Mouse (Mus musculus) midbrain, embryonic 14.5 days (tissue): Measurements from ENCODE around the gene Uckl1. TPM values are rescaled to one million over a fixed set of nuclear protein-coding genes. Genes with fewer than 3 reads are reported as not detected.

ENCODE experiments used
- ATAC-seq: fragments of 200-750 bp; cut with Nextera tagmentation; 2 replicates; pipeline ENCODE4 v1.8.0; 2017; ENCODE audit warnings: moderate number of reproducible peaks, moderate library complexity; ENCODE audit not compliant: low FRiP score, low TSS enrichment
- DNase-seq: peaks from one replicate; pipeline ENCODE4 v3.0.0-alpha.2; 2015
- H3K27ac ChIP-seq: fragments of 300-500 bp; sonication (generic); replicated peaks from 2 replicates; pipeline ENCODE4 v1.5.1; 2014; ENCODE audit warnings: mild to moderate bottlenecking, low read depth, low read length, moderate library complexity
- H3K27me3 ChIP-seq: fragments of 300-500 bp; sonication (generic); 2 replicates; pipeline ENCODE4 v1.6.1; 2014; ENCODE audit warnings: low read length, control low read depth, mixed read lengths; ENCODE audit not compliant: control insufficient read depth, insufficient read depth
- H3K36me3 ChIP-seq: fragments of 300-500 bp; sonication (generic); 2 replicates; pipeline ENCODE4 v1.6.1; 2014; ENCODE audit warnings: low read length, control low read depth; ENCODE audit not compliant: control insufficient read depth, insufficient read depth
- H3K4me1 ChIP-seq: fragments of 300-500 bp; sonication (generic); 2 replicates; pipeline ENCODE4 v1.6.1; 2014; ENCODE audit warnings: mild to moderate bottlenecking, antibody characterized with exemption, low read length, control low read depth; ENCODE audit not compliant: control insufficient read depth, insufficient read depth
- H3K4me2 ChIP-seq: fragments of 300-500 bp; sonication (generic); 2 replicates; pipeline ENCODE4 v1.6.1; 2014; ENCODE audit warnings: mild to moderate bottlenecking, low read length, moderate library complexity
- H3K4me3 ChIP-seq: fragments of 300-500 bp; sonication (generic); replicated peaks from 2 replicates; pipeline ENCODE4 v1.5.1; 2014; ENCODE audit warnings: low read depth, low read length
- H3K9ac ChIP-seq: fragments of 300-500 bp; sonication (generic); replicated peaks from 2 replicates; pipeline ENCODE4 v1.6.1; 2014; ENCODE audit warnings: mild to moderate bottlenecking, low read length, moderate library complexity
- H3K9me3 ChIP-seq: fragments of 300-500 bp; sonication (generic); 2 replicates; pipeline ENCODE4 v1.6.1; 2016; ENCODE audit warnings: low read length, control low read depth, mixed read lengths; ENCODE audit not compliant: control insufficient read depth
- WGBS: fragments of 180-500 bp; shearing (Covaris S2); extraction: QIAGEN DNeasy Blood & Tissue Kit; methylation state at CpG from one replicate; pipeline ENCODE4 v1.1.7; 2014; 5-methylcytosine and 5-hydroxymethylcytosine counted together
- polyA plus RNA-seq: library from polyadenylated mRNA; unstranded; fragments of >200 nt; fragmentation: Nextera tagmentation; extraction: Ambion mirVana; gene quantifications from 2 replicates; pipeline ENCODE4 v1.2.1, GENCODE M21; 2014

Gene Uckl1
- polyA plus RNA-seq, 1 experiment from 2014 or later: 61.0 TPM

GRCm38 (mm10) chr2:181592231-181593041 is 7.7 kb upstream of the Uckl1 start, which contains the start of gene Zfp512b:
Gene Zfp512b, minus strand, starts transcription at chr2:181592803.
- DNase-seq: peak; percentile 92
- Histone ChIP-seq H3K4me2 (peak within 1 kb of the TSS; percentile 74), H3K27me3 (no peaks in the 10 kb centered on the region), H3K27ac (peak within 1 kb of the TSS; percentile 89), H3K9me3 (no peaks in the 10 kb centered on the region), H3K9ac (peak within 1 kb of the TSS; percentile 91), H3K4me3 (peak within 1 kb of the TSS; percentile 93), H3K36me3 (peaks cover 48% of the 10 kb centered on the region), H3K4me1 (peaks cover 19% of the 10 kb centered on the region)
- WGBS: under 1% methylated on average over 95 of the region's 97 CpGs
- peak; percentile 86 for ATAC-seq

GRCm38 (mm10) chr2:181591528-181592085 is 6.9 kb upstream of the Uckl1 start, which contains the start of gene Prpf6:
Gene Prpf6, plus strand, starts transcription at chr2:181591868.
- Histone ChIP-seq H3K4me1 (peaks cover 15% of the 10 kb centered on the region), H3K27ac (peak within 1 kb of the TSS; percentile 89), H3K9me3 (no peaks in the 10 kb centered on the region), H3K36me3 (peaks cover 53% of the 10 kb centered on the region), H3K27me3 (no peaks in the 10 kb centered on the region), H3K4me2 (peak within 1 kb of the TSS; percentile 74), H3K9ac (peak within 1 kb of the TSS; percentile 91), H3K4me3 (peak within 1 kb of the TSS; percentile 93)
- DNase-seq: peak; percentile 25
- no peak for ATAC-seq
- WGBS: 15% methylated on average over 5 of the region's 5 CpGs

GRCm38 (mm10) chr2:181590471-181590870 is 5.8 kb upstream of the Uckl1 start:
- H3K4me2 ChIP-seq: peak overlapping the region; percentile 74
- no peak for DNase-seq
- WGBS: 96% methylated on average over 5 of the region's 5 CpGs
- H3K4me3 ChIP-seq: no peak overlapping the region
- ATAC-seq: no peak
- H3K9me3 ChIP-seq: no peaks in the 10 kb centered on the region
- H3K9ac ChIP-seq: no peak overlapping the region
- peaks cover 53% of the 10 kb centered on the region for H3K36me3 ChIP-seq
- no peak overlapping the region for H3K27ac ChIP-seq
- H3K27me3 ChIP-seq: no peaks in the 10 kb centered on the region
- H3K4me1 ChIP-seq: peaks cover 15% of the 10 kb centered on the region

- H3K9ac ChIP-seq: no peak overlapping the region
- H3K4me1 ChIP-seq: peaks cover 15% of the 10 kb centered on the region
- H3K27ac ChIP-seq: no peak overlapping the region
- no peaks in the 10 kb centered on the region for H3K9me3 ChIP-seq
- DNase-seq (no peak), ATAC-seq (no peak)
- H3K4me2 ChIP-seq: no peak overlapping the region
- H3K4me3 ChIP-seq: no peak overlapping the region
- H3K27me3 ChIP-seq: no peaks in the 10 kb centered on the region
- over 99% methylated on average over 9 of the region's 9 CpGs for WGBS
- peaks cover 60% of the 10 kb centered on the region for H3K36me3 ChIP-seq
Measured at GRCm38 (mm10) chr2:181589732-181590105, 5.0 kb upstream of the Uckl1 start.

GRCm38 (mm10) chr2:181589011-181589731 is 4.5 kb upstream of the Uckl1 start:
- Histone ChIP-seq H3K9me3 (no peaks in the 10 kb centered on the region), H3K4me3 (no peak overlapping the region), H3K36me3 (peaks cover 65% of the 10 kb centered on the region), H3K27ac (no peak overlapping the region), H3K4me2 (no peak overlapping the region), H3K9ac (no peak overlapping the region), H3K27me3 (no peaks in the 10 kb centered on the region), H3K4me1 (peaks cover 15% of the 10 kb centered on the region)
- WGBS: 95% methylated on average over 10 of the region's 10 CpGs
- DNase-seq (no peak), ATAC-seq (no peak)

GRCm38 (mm10) chr2:181588229-181588780 is 3.6 kb upstream of the Uckl1 start:
- Histone ChIP-seq H3K4me2 (no peak overlapping the region), H3K36me3 (peaks cover 74% of the 10 kb centered on the region), H3K27me3 (no peaks in the 10 kb centered on the region), H3K9ac (no peak overlapping the region), H3K27ac (no peak overlapping the region), H3K4me1 (peaks cover 15% of the 10 kb centered on the region), H3K4me3 (no peak overlapping the region), H3K9me3 (no peaks in the 10 kb centered on the region)
- ATAC-seq: no peak
- DNase-seq: no peak
- 94% methylated on average over 11 of the region's 11 CpGs for WGBS

- no peaks in the 10 kb centered on the region for H3K27me3 ChIP-seq
- no peak overlapping the region for H3K9ac ChIP-seq
- no peak overlapping the region for H3K4me2 ChIP-seq
- 81% methylated on average over 6 of the region's 6 CpGs for WGBS
- H3K9me3 ChIP-seq: no peaks in the 10 kb centered on the region
- H3K4me1 ChIP-seq: peaks cover 12% of the 10 kb centered on the region
- peaks cover 78% of the 10 kb centered on the region for H3K36me3 ChIP-seq
- H3K27ac ChIP-seq: no peak overlapping the region
- H3K4me3 ChIP-seq: no peak overlapping the region
- DNase-seq (no peak), ATAC-seq (no peak)
Measured at GRCm38 (mm10) chr2:181587796-181588195, 3.1 kb upstream of the Uckl1 start.

- no peaks in the 10 kb centered on the region for H3K27me3 ChIP-seq
- peaks cover 82% of the 10 kb centered on the region for H3K36me3 ChIP-seq
- H3K4me2 ChIP-seq: no peak overlapping the region
- whole genome bisulfite sequencing: 100% methylated on average over 3 of the region's 3 CpGs
- no peak overlapping the region for H3K9ac ChIP-seq
- no peak overlapping the region for H3K4me3 ChIP-seq
- H3K27ac ChIP-seq: no peak overlapping the region
- H3K9me3 ChIP-seq: no peaks in the 10 kb centered on the region
- peaks cover 5% of the 10 kb centered on the region for H3K4me1 ChIP-seq
- DNase-seq: no peak
- ATAC-seq: no peak
Measured at GRCm38 (mm10) chr2:181586124-181586523, 1.4 kb upstream of the Uckl1 start.
